Mouse (Mus musculus) neural tube, embryonic 14.5 days (tissue): ENCODE data around the gene Rabif. TPM values are rescaled to one million over a fixed set of nuclear protein-coding genes. Genes with fewer than 3 reads are reported as not detected.
A peak's percentile ranks its signal among the peaks of the same experiment; 100 is the strongest.

Experiments
- ATAC-seq: fragments of 200-750 bp; cut with Nextera tagmentation; 2 replicates; pipeline ENCODE4 v1.8.0; 2017; ENCODE audit warnings: low read depth, mild to moderate bottlenecking, moderate TSS enrichment, moderate library complexity
- H3K27ac ChIP-seq: fragments of 300-500 bp; sonication (generic); 2 replicates; pipeline ENCODE4 v1.5.1; 2014; ENCODE audit warnings: low read depth, mild to moderate bottlenecking, control low read depth, low read length, moderate library complexity, mixed read lengths
- H3K27me3 ChIP-seq: fragments of 300-500 bp; sonication (generic); 2 replicates; pipeline ENCODE4 v1.6.1; 2014; ENCODE audit warnings: low read length; ENCODE audit not compliant: control insufficient read depth, insufficient read depth
- H3K36me3 ChIP-seq: fragments of 300-500 bp; sonication (generic); 2 replicates; pipeline ENCODE4 v1.6.1; 2014; ENCODE audit warnings: low read length, mixed read lengths; ENCODE audit not compliant: control insufficient read depth, insufficient read depth
- H3K4me1 ChIP-seq: fragments of 300-500 bp; sonication (generic); 2 replicates; pipeline ENCODE4 v1.6.1; 2014; ENCODE audit warnings: low read length; ENCODE audit not compliant: control insufficient read depth, insufficient read depth
- H3K4me2 ChIP-seq: fragments of 300-500 bp; sonication (generic); 2 replicates; pipeline ENCODE4 v1.6.1; 2014; ENCODE audit warnings: mild to moderate bottlenecking, low read depth, low read length, control low read depth
- H3K4me3 ChIP-seq: fragments of 300-500 bp; sonication (generic); 2 replicates; pipeline ENCODE4 v1.5.1; 2014; ENCODE audit warnings: low read depth, low read length, control low read depth, mixed read lengths
- H3K9ac ChIP-seq: fragments of 300-500 bp; sonication (generic); replicated peaks from 2 replicates; pipeline ENCODE4 v1.6.1; 2014; ENCODE audit warnings: low read depth, mild to moderate bottlenecking, control low read depth, low read length, mixed read lengths
- H3K9me3 ChIP-seq: fragments of 300-500 bp; sonication (generic); 2 replicates; pipeline ENCODE4 v1.6.1; 2016; ENCODE audit warnings: low read length; ENCODE audit not compliant: control insufficient read depth
- WGBS: fragments of 180-500 bp; shearing (Covaris S2); extraction: QIAGEN DNeasy Blood & Tissue Kit; methylation state at CpG from one replicate; pipeline ENCODE4 v1.1.7; 2014; 5-methylcytosine and 5-hydroxymethylcytosine counted together
- polyA plus RNA-seq: library from polyadenylated mRNA; unstranded; fragments of >200 nt; fragmentation: Nextera tagmentation; extraction: Ambion mirVana; gene quantifications from 2 replicates; pipeline ENCODE4 v1.2.1, GENCODE M21; 2014

Rabif gene
- polyA plus RNA-seq, 1 experiment from 2014 or later = 83.3 TPM

DNA sequence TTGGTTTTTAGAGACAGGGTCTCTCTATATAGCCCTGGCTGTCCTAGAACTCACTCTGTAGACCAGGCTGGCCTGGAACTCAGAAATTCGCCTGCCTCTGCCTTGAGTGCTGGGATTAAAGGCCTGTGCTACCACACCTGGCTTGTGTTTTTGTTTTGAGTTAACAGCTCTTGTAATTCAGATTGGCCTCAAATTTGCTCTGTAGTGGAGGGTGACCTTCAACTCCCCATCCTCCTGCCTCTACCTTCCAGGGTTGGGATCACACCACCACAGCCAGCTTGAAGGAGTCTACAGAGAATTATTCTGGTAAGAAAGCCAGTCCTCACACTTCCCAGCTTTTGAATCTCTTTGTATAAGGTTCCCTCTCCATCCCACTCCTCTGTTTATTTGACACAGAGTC is 6.5 kb downstream of the Rabif start:
- Histone ChIP-seq H3K4me1 (0 out of 2 replicates have a peak, but pooled peaks cover 3% of the 10 kb centered on the region), H3K27ac (no peak overlapping the region), H3K36me3 (0 out of 2 replicates have a peak, but pooled peaks cover 4% of the 10 kb centered on the region), H3K4me3 (no peak overlapping the region), H3K27me3 (no peaks in the 10 kb centered on the region), H3K4me2 (no peak overlapping the region), H3K9ac (no peak overlapping the region), H3K9me3 (no peaks in the 10 kb centered on the region)
- no peak for ATAC-seq
- 100% methylated on average over 1 of the region's 1 CpGs for WGBS

DNA sequence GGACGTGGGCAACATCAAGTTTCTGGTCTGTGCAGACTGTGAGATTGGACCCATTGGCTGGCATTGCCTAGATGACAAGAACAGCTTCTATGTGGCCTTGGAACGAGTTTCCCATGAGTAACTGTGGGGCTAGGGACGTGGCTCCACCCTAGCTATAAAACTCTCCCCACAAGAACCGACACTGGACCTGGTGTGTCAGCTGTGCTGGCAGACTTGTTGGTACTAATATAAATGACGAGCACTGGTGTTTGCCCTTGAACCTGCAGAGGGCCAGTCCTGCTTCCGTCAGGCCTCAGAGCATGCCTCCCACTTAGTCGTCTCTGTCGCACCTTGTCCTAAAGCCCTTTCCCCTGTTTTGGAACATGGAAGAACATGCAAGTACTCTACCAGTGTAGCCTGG is 11.8 kb downstream of the Rabif start:
- ATAC-seq = no peak
- peaks cover 16% of the 10 kb centered on the region; the same call in 1 of the 2 replicates for H3K36me3 ChIP-seq
- H3K4me1 ChIP-seq = no peaks in the 10 kb centered on the region
- no peaks in the 10 kb centered on the region for H3K9me3 ChIP-seq
- no peaks in the 10 kb centered on the region for H3K27me3 ChIP-seq
- no peak overlapping the region for H3K4me3 ChIP-seq
- no peak overlapping the region for H3K27ac ChIP-seq
- WGBS = 95% methylated on average over 8 of the region's 8 CpGs
- H3K9ac ChIP-seq = no peak overlapping the region
- H3K4me2 ChIP-seq = no peak overlapping the region

DNA sequence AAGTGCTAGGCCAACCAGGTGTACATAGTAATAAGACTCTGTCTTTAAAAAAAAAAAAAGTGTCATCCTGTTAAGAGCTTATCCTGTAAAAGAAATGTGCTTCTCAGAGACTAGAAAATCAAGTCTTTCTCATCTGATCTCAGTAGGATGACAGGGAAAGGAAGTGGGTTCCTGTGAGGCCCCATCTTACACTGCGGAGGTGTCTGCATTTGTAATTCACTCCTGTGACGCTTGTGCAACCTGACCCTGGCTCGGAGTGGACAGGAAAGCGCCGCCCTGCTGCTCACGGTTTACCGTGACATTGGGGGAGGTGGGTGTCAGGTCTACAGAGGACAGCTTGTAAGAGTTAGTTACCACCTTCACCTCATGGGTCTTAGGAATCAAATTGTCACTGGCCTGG is 15.6 kb downstream of the Rabif start:
- no peak overlapping the region for H3K27ac ChIP-seq
- H3K36me3 ChIP-seq = peaks cover 11% of the 10 kb centered on the region; the same call in 1 of the 2 replicates
- H3K4me1 ChIP-seq = peaks cover 4% of the 10 kb centered on the region; the same call in 1 of the 2 replicates
- no peaks in the 10 kb centered on the region for H3K9me3 ChIP-seq
- no peak overlapping the region for H3K9ac ChIP-seq
- no peak overlapping the region for H3K4me2 ChIP-seq
- no peak overlapping the region for H3K4me3 ChIP-seq
- 51% methylated on average over 7 of the region's 7 CpGs for WGBS
- no peak for ATAC-seq
- H3K27me3 ChIP-seq = peaks cover 3% of the 10 kb centered on the region; the same call in 1 of the 2 replicates

DNA sequence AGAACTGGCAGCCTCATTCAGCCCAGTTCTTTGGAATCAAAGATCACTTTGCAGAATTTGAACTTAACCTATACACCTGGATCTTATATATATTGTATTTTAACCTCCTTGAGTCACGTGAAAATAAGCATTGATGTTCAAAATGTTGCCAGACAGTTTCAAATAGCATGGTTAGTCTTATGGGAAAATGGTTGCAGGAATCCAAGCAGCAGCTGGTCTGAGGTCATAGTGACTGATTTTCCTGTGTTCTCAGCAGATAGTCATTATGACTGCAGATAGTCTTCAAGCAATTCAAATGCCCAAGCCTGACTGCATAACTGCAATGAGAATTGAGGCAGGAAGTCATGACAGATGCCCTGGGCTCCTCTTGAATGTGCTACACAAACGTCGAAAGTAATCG is 17.7 kb downstream of the Rabif start:
- peaks cover 11% of the 10 kb centered on the region for H3K4me1 ChIP-seq
- H3K27ac ChIP-seq = no peak overlapping the region
- no peak overlapping the region for H3K4me2 ChIP-seq
- H3K27me3 ChIP-seq = peaks cover 3% of the 10 kb centered on the region; the same call in 1 of the 2 replicates
- H3K36me3 ChIP-seq = 0 out of 2 replicates have a peak, but pooled peaks cover 2% of the 10 kb centered on the region
- ATAC-seq = peak; percentile 49; the same call in 1 of the 2 replicates
- H3K9me3 ChIP-seq = no peaks in the 10 kb centered on the region
- H3K9ac ChIP-seq = no peak overlapping the region
- H3K4me3 ChIP-seq = no peak overlapping the region
- 45% methylated on average over 4 of the region's 4 CpGs for WGBS

DNA sequence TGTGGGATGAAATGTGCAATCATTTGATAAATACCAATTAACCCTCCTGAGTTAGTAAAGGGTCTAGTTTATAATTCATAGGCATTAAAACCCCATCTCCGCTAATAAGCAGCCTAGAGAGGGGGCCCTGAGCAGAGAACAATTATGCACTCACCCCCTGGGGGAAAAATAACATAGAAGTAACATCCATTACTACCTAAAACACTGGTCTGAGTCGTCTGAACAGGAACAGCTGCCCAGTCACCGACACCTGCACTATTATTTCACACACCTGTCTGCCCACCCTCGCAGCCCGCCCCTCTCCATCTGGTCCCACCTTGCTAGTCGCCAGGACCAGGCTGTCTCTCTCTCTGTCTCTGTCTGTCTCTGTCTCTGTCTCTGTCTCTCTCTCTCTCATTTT is 18.1 kb downstream of the Rabif start:
- peaks cover 3% of the 10 kb centered on the region; the same call in 1 of the 2 replicates for H3K27me3 ChIP-seq
- no peak overlapping the region for H3K27ac ChIP-seq
- H3K4me2 ChIP-seq = no peak overlapping the region
- H3K9ac ChIP-seq = no peak overlapping the region
- H3K4me3 ChIP-seq = no peak overlapping the region
- no peaks in the 10 kb centered on the region for H3K36me3 ChIP-seq
- H3K9me3 ChIP-seq = no peaks in the 10 kb centered on the region
- ATAC-seq = peak; percentile 45; the same call in 1 of the 2 replicates
- peaks cover 11% of the 10 kb centered on the region for H3K4me1 ChIP-seq
- 44% methylated on average over 6 of the region's 6 CpGs for WGBS

DNA sequence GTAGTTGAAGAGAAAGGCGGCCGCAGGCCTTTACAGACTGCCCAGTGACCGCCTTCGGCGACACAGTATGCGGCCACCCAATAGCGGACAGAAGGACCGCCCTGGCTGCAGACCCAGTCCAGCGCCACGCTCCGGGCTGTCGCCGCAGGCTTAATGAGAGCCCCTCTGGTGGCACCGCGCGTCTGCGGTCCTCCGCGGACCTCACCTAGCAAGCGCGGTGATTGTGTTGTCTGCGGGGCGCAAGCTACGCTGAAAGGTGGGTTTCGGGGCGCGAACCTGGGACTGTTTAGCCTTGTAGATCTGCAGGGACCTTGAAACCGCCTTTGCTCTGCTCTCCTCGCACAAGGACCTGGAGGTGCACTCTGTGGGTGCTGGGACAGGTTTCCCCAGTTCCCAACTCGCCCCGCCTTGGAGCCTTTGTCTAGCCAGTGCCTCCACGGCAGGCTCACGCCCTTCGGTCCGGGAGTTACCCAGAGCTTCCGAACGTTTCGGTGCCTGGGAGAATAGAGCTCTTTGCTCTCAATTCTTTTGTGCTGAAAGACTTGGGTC is 18.9 kb downstream of the Rabif start:
- ATAC-seq = peak; percentile 29; the same call in 1 of the 2 replicates
- Histone ChIP-seq H3K27me3 (peaks cover 3% of the 10 kb centered on the region; the same call in 1 of the 2 replicates), H3K36me3 (no peaks in the 10 kb centered on the region), H3K9me3 (no peaks in the 10 kb centered on the region), H3K9ac (0 out of 2 replicates have a peak overlapping the region, but pooled peaks have one; percentile 8), H3K4me3 (peak overlapping the region; percentile 24), H3K4me1 (peaks cover 11% of the 10 kb centered on the region), H3K27ac (no peak overlapping the region), H3K4me2 (peak overlapping the region; percentile 47)
- 2% methylated on average over 38 of the region's 38 CpGs for WGBS

DNA sequence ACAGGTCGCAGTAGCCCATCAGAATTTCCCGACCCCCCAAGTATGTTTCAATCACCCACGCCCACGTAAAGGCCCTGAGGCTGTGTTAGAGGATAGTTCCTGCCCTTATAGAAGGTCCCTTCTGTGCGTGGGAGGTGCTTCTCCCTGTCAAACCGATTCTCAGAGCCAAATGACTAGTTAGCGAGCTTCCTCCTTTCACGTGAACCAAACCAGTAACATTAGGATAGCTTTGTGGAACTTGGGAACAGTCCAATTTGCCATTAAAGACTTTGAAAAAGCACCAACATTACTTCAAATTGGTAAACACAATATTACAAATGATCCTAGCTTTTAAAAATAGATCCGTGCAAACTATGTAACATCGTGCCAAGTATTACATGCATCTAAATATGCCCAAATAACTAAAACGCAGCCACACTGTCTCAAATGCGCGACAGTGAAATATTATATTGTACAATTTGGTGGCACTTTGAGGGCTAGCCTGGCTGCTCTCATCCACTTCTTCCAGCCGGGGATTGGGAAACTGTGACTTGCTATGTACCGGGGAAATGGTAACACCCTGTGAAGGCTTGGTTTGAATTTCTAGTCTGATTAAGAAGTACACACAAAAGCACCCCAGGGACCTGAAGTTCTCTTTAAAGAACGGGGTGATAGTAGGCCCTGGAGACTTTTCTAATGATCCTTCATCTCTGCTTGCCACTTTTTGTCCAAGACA is 19.6 kb downstream of the Rabif start:
- ATAC-seq = no peak
- no peaks in the 10 kb centered on the region for H3K9me3 ChIP-seq
- peaks cover 3% of the 10 kb centered on the region; the same call in 1 of the 2 replicates for H3K27me3 ChIP-seq
- H3K36me3 ChIP-seq = no peaks in the 10 kb centered on the region
- H3K9ac ChIP-seq = no peak overlapping the region
- H3K4me1 ChIP-seq = peaks cover 11% of the 10 kb centered on the region
- 47% methylated on average over 16 of the region's 16 CpGs for WGBS
- H3K27ac ChIP-seq = no peak overlapping the region
- H3K4me3 ChIP-seq = no peak overlapping the region
- peak overlapping the region; percentile 47; the same call in 1 of the 2 replicates for H3K4me2 ChIP-seq

DNA sequence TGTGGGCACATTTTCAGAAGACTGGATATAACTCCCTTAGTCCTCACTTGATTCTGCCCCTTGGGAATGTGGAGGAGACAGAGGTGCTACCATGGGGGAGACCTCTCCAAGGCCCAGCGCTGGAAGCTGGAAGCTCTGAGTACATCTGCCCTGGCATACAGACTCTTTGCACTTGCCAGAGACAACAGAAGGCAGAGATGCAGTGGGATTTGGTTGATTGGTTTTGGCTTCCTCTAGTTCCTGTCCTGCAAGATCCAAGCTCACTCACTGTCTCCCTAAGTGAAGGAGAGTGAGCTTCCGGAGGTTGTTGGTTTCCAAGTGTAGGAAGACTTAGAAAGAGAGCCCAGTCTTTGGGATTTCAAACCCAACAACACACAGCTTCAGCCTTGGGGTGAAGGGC is 21.4 kb downstream of the Rabif start:
- Histone ChIP-seq H3K4me2 (no peak overlapping the region), H3K4me3 (no peak overlapping the region), H3K36me3 (no peaks in the 10 kb centered on the region), H3K27me3 (peaks cover 3% of the 10 kb centered on the region; the same call in 1 of the 2 replicates), H3K4me1 (peaks cover 11% of the 10 kb centered on the region), H3K27ac (no peak overlapping the region), H3K9ac (no peak overlapping the region), H3K9me3 (no peaks in the 10 kb centered on the region)
- ATAC-seq = no peak
- 78% methylated on average over 2 of the region's 2 CpGs for WGBS
